Mouse (Mus musculus) lung, adult 2 months (tissue): ENCODE measurements around the gene Selenov.

Source experiments
- CTCF ChIP-seq: fragments of 200-500 bp; IDR thresholded peaks from 2 replicates; pipeline ENCODE4 v1.5.1; 2011; ENCODE audit warnings: mild to moderate bottlenecking, low read length, control low read depth; ENCODE audit not compliant: insufficient read depth
- POLR2A ChIP-seq: fragments of 200-500 bp; IDR thresholded peaks from 2 replicates; pipeline ENCODE4 v1.6.1; 2011; ENCODE audit warnings: low read depth, mild to moderate bottlenecking, control low read depth, low read length, borderline replicate concordance; ENCODE audit errors: extremely low read depth

GRCm38 (mm10) chr7:28318036-28318435 lies 27.1 kb upstream of the Selenov start:
- TF ChIP-seq POLR2A, result no peak
- no peak for TF ChIP-seq CTCF
